Mouse (Mus musculus) bone marrow macrophage, adult 2 months (primary cell): ENCODE data around the gene Csnk2a1. TPM values are rescaled to one million over a fixed set of nuclear protein-coding genes. Genes with fewer than 3 reads are reported as not detected.
"Not testable (repeated sequence)": the region's sequence is repeated elsewhere in the genome, so short reads cannot be mapped to it uniquely, and the experiment has no call there.

Source experiments
- H3K27ac ChIP-seq: 2 replicates; pipeline ENCODE4 v1.5.1; 2012; ENCODE audit warnings: low read depth, low read length; ENCODE audit not compliant: insufficient read depth
- H3K4me1 ChIP-seq: 2 replicates; pipeline ENCODE4 v1.6.1; 2012; ENCODE audit warnings: low read length; ENCODE audit not compliant: control insufficient read depth, insufficient read depth
- H3K4me3 ChIP-seq: 2 replicates; pipeline ENCODE4 v1.5.1; 2012; ENCODE audit warnings: mild to moderate bottlenecking, low read length, moderate library complexity; ENCODE audit not compliant: insufficient read depth
- CTCF ChIP-seq: IDR thresholded peaks from 2 replicates; pipeline ENCODE4 v1.5.1; 2012; ENCODE audit warnings: low read depth, mild to moderate bottlenecking, low read length, moderate library complexity
- POLR2A ChIP-seq: IDR thresholded peaks from 2 replicates; pipeline ENCODE4 v1.6.1; 2012; ENCODE audit warnings: mild to moderate bottlenecking, low read depth, low read length, borderline replicate concordance
- polyA plus RNA-seq: library from polyadenylated mRNA; stranded (reverse); fragments of >200 nt; gene quantifications from 2 replicates; pipeline ENCODE4 v1.2.4, GENCODE M21; 2012; ENCODE audit not compliant: missing spikeins, insufficient read depth, insufficient read length

Gene Csnk2a1
- polyA plus RNA-seq, 1 experiment: 75.1 TPM

DNA sequence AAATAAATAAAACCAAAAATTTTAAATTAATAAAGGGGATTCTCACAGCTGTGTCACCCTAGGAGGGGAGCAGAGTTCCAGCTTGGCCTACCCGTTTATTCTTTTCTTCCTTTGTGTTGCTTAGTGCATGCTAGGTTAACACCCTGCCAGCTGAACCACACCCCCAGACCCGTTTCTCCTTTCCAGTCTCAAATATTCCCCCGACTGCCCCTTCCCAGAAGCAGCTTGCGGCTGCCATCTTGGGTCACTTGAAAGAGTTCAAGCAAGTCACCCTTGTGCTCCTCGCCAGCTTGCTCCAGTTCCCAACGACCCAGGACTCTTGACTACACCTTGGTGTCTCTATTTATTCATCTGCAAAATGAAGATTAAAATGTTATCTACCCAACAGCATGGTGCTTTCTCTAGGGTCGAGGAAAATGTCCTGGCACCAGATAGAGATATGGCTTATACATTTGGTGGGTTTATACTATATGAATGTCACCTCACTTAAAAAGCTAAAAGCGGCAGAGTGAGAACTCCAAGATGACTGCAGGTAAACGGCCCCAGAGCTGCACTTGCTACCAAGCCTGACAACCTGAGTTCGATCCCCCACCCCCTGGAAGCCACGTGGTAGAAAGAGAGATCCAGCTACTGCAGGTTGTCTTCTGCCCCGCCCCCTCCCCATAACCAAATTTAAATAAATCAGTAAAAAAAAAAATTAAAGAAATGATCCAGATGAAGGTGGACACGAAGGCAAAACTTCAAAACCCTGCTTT, 33.9 kb upstream of the Csnk2a1 start:
- Histone ChIP-seq H3K4me3 (no peak overlapping the region), H3K27ac (no peak overlapping the region), H3K4me1 (no peaks in the 10 kb centered on the region)
- no peak for TF ChIP-seq CTCF
- no peak for TF ChIP-seq POLR2A

DNA sequence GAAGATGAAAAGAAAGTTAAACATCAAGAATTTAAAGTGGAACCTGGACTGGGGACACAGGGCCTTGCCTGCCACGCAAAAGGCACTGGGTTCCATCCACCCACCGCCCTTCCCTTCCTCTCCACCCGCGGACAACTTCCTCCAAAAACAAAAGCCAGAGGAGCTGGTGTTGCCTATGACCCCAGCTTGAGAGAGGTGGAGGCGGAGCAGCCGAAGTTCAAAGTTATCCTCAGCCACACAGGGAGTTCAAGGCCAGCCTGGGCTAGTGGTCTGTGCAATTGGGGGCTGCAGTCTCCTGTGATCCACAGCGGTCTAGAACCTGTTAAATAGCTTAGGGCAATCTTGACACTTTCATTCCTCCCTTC, 33.3 kb upstream of the Csnk2a1 start:
- no peak for TF ChIP-seq POLR2A
- no peak for TF ChIP-seq CTCF
- Histone ChIP-seq H3K4me1 (no peaks in the 10 kb centered on the region), H3K4me3 (no peak overlapping the region), H3K27ac (no peak overlapping the region)

DNA sequence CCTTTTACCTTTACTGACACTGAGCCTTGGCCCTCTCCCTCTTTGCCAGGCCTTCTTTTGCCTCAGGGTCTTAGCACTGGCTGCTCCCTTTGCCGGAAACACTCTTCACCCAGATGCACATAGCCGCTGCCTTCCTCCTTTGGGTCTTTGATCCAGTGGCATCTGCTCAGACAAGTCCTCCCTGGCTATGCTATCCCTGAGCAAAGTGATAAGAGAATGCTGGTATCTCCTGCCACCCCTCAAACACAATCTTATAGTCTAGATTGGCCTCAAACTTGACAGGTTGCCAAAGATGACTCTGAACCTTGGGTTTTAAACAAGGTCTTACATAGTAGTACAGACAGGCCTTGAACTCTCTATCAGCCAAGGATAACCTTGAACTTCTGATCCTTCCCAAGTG, 32.1 kb upstream of the Csnk2a1 start:
- TF ChIP-seq POLR2A (no peak), CTCF (no peak)
- Histone ChIP-seq H3K4me1 (no peaks in the 10 kb centered on the region), H3K4me3 (no peak overlapping the region), H3K27ac (no peak overlapping the region)

DNA sequence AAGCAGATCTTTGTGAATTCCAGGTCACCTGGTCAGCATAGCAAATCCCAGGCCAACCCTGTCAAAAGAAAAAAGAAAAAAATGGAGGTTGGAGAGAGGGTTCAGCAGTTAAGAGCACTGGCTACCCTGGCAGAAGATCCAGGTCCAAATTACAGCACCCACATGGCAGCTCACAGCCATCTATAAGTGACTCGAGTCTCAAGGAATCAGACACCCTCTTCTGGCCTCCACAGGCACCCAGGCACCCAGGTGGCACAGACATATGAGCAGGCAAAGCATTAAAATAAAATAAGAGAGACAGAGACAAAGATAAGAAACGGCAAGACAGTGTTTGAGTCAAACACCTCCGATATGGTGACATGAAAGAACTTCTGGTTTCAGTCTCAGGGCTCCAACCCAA, 29.7 kb upstream of the Csnk2a1 start:
- Histone ChIP-seq H3K27ac (no peak overlapping the region), H3K4me1 (no peaks in the 10 kb centered on the region), H3K4me3 (no peak overlapping the region)
- TF ChIP-seq CTCF (no peak), POLR2A (no peak)

DNA sequence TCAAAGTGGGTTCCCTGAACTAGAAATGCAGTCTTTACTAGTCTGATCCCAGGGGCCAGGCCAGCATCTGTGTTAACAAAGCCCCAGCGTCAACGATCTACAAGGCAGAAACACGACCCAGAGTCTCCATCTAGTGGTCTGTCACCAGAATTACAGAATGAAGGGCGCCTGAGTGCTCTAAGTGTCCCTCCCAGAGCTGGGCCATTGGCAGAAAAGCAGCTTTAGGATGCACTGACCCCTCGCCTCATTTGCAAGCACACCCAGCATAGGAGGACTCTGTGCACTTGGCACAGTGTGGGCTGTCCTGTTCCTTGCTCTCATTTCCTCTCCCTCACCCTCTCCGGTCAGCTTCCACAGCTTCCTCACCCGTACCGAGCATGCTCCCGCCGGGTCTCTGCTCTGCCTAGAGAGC, 29.3 kb upstream of the Csnk2a1 start:
- H3K4me3 ChIP-seq: no peak overlapping the region
- no peaks in the 10 kb centered on the region for H3K4me1 ChIP-seq
- no peak overlapping the region for H3K27ac ChIP-seq
- TF ChIP-seq POLR2A (no peak), CTCF (peak; percentile 70)

DNA sequence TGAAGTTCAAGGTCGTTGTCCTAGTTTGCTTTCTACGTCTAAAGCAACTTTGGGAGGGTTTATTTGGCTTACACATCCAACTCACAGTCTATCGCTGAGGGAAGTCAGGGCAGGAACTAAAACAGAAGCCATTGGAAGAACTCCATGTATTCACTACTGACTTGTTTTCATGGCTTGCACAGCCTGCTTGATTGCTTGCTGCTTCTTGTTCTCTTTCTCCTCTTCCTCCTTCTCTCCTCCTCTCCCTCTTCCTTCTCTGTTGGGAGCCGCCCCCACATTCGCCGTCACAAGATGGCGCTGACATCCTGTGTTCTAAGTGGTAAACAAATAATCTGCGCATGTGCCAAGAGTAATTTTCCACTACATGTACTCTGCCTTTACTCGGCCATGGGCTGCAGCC, 20.5 kb upstream of the Csnk2a1 start:
- not testable (repeated sequence) for H3K4me3 ChIP-seq, H3K27ac ChIP-seq, H3K4me1 ChIP-seq

DNA sequence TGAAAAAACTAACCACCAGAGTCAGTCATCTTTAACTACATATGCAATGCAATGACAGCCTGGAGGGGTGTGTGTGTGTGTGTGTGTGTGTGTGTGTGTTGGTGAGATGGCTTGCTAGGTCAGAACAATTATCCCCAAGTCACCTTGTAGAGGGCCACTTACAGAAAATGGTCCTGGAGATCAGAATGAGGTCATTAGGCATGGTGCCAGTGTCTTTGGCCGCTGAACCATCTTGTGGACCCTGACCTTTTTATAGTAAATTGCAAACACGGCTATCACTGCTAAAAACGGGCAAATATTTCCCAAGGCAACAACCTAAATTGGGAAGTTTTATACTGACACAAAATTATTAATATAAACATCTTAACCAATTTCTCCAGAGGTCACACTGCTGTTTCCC, 14.8 kb upstream of the Csnk2a1 start:
- no peak for TF ChIP-seq POLR2A
- no peak overlapping the region for H3K4me3 ChIP-seq
- peaks cover 2% of the 10 kb centered on the region for H3K4me1 ChIP-seq
- H3K27ac ChIP-seq: no peak overlapping the region

DNA sequence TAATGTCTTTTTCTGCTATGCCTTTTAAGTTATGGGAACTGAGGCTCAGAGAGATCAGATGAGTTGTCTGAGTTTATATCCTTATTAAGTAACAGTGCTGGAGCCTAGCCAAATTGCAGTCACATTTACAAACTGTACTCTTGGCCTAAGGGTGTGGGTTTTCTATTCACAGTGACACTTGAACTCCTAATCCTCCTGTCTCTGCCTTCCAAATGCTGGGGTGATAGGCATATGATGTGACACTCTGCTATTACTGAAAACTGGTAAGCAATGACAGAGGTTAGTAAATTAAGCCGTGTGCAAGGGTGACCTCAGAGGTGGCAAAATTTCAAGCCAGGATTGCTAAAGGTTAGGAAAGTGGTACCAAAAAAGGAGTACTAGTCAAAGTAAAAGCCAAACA, 9.7 kb upstream of the Csnk2a1 start:
- H3K4me3 ChIP-seq: no peak overlapping the region

DNA sequence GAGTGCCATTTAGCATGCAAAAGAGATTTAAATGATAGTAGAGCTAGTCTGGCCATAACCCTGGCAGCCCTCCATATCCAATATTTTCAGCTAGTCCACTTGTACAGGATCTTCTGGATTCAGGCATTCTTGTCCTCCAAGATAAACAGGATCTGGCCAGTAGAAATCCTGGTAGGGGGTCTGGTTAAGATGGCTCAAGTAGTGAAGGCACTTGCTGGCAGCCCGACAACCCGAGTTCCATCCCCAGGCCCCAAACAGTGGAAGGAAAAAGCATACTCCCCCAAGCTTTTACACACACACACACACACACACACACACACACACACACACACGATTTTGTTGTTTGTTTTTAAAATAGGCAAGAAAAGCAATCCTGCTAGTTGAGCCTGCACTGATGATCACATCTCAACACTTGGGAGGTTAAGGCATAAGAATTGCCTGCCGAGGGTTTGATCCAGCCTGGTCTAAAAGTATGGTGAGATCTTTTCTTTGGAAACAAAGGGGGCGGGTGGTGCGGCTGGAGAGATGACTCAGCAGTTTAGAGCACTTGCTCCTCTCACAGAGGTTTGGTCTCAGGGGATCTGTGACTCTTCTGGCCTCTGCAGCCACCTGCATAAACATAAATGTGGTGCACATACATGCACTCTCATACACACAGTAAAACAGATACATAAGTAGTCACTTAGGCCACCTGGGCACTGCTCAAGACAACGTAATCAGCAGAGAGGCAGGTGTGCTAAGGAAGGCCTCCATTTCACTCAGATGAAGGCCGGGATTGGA, 2.9 kb upstream of the Csnk2a1 start:
- Histone ChIP-seq H3K27ac (no peak overlapping the region), H3K4me3 (no peak overlapping the region), H3K4me1 (peaks cover 4% of the 10 kb centered on the region)
- TF ChIP-seq POLR2A: no peak
- no peak for TF ChIP-seq CTCF

More for the DNA sequence above, 9.7 kb upstream of the Csnk2a1 start:
- TF ChIP-seq CTCF: no peak
- TF ChIP-seq POLR2A: no peak
- Histone ChIP-seq H3K4me1 (peaks cover 4% of the 10 kb centered on the region), H3K27ac (no peak overlapping the region)

DNA sequence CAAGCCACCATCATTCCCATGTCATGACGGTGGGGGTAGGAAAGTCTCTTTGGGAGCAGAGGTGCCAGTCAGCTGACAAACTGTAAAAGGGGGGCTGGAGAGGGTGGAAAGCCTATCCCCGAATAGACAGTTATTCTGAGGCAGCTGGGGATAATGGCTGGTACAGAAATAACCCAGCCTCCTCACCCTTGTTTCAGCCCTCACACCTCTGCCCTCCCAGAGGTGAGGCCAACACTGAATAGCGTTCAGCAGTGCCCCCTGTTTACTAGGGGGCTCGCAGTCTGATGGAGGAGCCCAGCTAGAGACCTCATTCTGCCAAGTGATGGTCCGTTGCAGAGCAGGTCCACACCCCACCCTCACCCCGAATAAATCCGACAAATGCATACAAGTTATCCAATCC, 1.1 kb upstream of the Csnk2a1 start:
- Histone ChIP-seq H3K27ac (no peak overlapping the region), H3K4me3 (no peak overlapping the region), H3K4me1 (peaks cover 7% of the 10 kb centered on the region)
- TF ChIP-seq CTCF (no peak), POLR2A (no peak)

DNA sequence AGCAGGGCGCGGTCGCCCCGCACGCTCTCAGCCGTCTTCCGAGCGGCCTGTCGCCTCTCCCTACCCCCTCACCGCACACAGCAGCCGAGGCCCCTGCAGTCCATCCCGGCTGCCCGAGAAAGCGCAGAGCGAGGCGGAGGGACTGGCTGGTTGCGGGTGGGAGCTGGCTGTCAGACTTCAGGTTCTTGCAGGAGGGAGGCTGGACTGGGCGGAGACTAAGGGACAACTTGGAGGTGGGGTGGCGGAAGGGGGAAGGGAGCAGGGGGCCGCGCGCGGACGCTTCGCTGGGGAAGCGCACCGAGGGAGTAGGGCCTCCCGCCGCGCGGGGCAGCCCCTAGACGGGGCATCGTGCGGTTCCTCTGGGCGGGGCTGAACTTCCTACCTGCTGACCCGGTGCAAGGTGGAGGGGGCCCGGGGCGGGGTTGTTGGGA, 427 bp downstream of the Csnk2a1 start:
- TF ChIP-seq CTCF (no peak), POLR2A (no peak)
- H3K27ac ChIP-seq: peak overlapping the region; percentile 79
- H3K4me3 ChIP-seq: peak overlapping the region; percentile 85
- peaks cover 7% of the 10 kb centered on the region for H3K4me1 ChIP-seq
